Mouse (Mus musculus) CD4-positive helper T cell, adult 2 months (primary cell): ENCODE results near the gene Ccdc47.

Experiments used
- DNase-seq: peaks from one replicate; pipeline ENCODE4 v3.0.0-alpha.2; 2012; ENCODE audit warnings: low read depth, missing footprints, low spot score

Ccdc47 gene

GRCm38 (mm10) chr11:106162237-106162636, 53.9 kb downstream of the Ccdc47 start:
- no peak for DNase-seq

GRCm38 (mm10) chr11:106160841-106161721, 55.1 kb downstream of the Ccdc47 start, which contains the start of the genes Gm10840 and Limd2:
TSS of gene Gm10840 (plus strand) at chr11:106160850.
TSS of gene Limd2 (minus strand) at chr11:106160860.
- peak; percentile 78 for DNase-seq

GRCm38 (mm10) chr11:106159921-106160840, 56.0 kb downstream of the Ccdc47 start:
- DNase-seq: peak; percentile 86

- peak; percentile 92 for DNase-seq
Measured at GRCm38 (mm10) chr11:106159216-106159920, 56.8 kb downstream of the Ccdc47 start.

GRCm38 (mm10) chr11:106158930-106159215, 57.3 kb downstream of the Ccdc47 start:
- DNase-seq: no peak

GRCm38 (mm10) chr11:106158081-106158929, 57.8 kb downstream of the Ccdc47 start:
- peak; percentile 83 for DNase-seq

GRCm38 (mm10) chr11:106157154-106157553, 59.0 kb downstream of the Ccdc47 start:
- peak; percentile 22 for DNase-seq

- DNase-seq: no peak
Measured at GRCm38 (mm10) chr11:106156257-106156656, 59.9 kb downstream of the Ccdc47 start.

GRCm38 (mm10) chr11:106155761-106156160, 60.4 kb downstream of the Ccdc47 start:
- DNase-seq: peak; percentile 34

- DNase-seq: no peak
Measured at GRCm38 (mm10) chr11:106154770-106155169, 61.4 kb downstream of the Ccdc47 start.

- DNase-seq: peak; percentile 19
Measured at GRCm38 (mm10) chr11:106154091-106154490, 62.1 kb downstream of the Ccdc47 start.

GRCm38 (mm10) chr11:106152132-106152531, 64.0 kb downstream of the Ccdc47 start:
- DNase-seq: no peak

- no peak for DNase-seq
Measured at GRCm38 (mm10) chr11:106151219-106151618, 64.9 kb downstream of the Ccdc47 start.
